Mouse (Mus musculus) cerebellum, adult 9-10 months (tissue): Measurements from ENCODE around the gene Hpd.
A peak's percentile ranks its signal among the peaks of the same experiment; 100 is the strongest.

Experiments used
- DNase-seq: peaks from one replicate; pipeline ENCODE4 v3.0.0; 2022

Gene Hpd

GRCm38 (mm10) chr5:123144746-123145590 lies 37.6 kb downstream of the Hpd start:
- DNase-seq = peak; percentile 60

GRCm38 (mm10) chr5:123143971-123144745 lies 38.4 kb downstream of the Hpd start:
- peak; percentile 60 for DNase-seq

- peak; percentile 72 for DNase-seq
Observed at GRCm38 (mm10) chr5:123143251-123143970, 39.1 kb downstream of the Hpd start.

- peak; percentile 65 for DNase-seq
Observed at GRCm38 (mm10) chr5:123142161-123143157, 40.1 kb downstream of the Hpd start, which contains the start of gene Setd1b. Gene Setd1b (plus strand): TSS chr5:123142193.

GRCm38 (mm10) chr5:123141555-123142160 lies 40.9 kb downstream of the Hpd start:
- DNase-seq = no peak

DNA sequence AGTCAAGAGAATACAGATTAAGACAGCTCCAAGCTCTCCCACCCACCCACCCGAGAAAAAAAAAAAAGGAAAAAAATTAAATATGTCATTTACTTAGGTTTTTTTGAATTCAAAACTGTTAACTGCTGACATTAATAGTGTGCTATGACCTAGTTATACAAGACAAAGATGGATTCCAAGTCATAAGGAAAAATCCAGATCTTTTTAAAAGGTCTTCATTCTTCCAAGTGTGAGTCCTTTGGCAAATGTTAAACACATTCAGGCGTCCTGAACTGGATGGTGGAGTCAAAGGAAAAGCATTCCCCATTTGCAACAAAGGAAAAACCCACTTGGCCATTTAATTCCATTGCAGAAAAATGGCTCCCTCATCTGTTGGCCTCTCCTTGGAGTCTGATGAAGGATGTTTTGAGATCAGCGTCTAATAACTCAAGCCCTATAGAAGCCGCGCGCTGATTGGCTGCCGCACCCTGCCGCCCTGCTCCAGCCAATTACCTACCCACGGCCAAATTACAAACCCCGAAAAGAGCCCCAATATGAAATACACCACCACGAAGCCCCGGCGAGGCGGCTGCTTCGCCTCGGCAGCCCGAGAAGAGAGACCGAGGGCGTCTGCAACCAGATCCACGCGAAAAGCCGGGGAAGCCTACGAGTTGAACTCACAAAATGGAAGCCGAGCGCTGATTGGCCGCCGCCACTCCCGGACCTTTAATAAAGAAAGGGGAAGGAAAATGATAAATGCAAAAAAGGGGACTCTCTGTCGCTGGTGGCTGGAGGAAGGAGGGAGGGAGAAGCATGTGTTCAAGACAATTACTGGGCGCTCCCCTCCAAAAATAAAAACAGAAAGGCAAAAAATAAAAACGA lies 41.6 kb downstream of the Hpd start:
- peak; percentile 97 for DNase-seq

- peak; percentile 69 for DNase-seq
Observed at GRCm38 (mm10) chr5:123139722-123140627, 42.6 kb downstream of the Hpd start.

DNA sequence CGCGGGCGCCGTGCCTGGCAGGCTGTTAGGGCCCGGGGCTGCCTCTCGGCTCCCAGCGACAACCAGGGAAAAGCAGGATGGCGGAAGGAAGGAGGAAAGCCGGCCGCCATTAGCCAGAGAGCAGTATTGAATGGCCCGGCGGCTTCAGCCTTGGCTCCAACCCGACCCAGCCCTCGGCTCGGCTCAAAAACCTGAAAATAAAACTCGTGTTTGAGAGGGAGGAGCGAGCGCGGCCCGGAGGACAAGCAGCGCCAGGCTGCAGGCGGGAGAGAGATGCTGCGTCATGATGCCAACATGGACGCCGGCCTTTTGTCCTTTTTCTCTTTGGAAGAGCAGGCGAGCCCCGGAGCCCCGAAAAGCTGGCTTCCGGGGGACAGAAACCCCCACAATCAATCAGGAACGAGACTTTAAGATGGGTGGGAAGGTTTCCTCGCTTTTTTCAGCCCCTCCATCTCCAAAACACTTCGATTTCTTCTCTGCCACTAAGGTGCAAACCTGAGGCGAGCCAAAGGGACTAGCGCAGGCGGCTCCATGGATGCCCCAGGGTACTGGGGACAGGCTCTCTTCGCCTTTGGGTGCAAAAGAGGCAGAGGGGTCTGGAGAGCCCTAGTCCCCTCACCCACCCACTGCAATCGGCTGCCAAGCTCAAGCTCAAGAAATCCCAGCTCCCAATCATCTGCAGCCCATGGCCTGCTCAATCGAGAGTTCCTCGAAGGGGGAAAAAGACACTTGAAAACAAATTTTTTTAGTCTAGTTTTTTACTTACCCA lies 43.4 kb downstream of the Hpd start:
- DNase-seq = peak; percentile 94

- peak; percentile 76 for DNase-seq
Observed at GRCm38 (mm10) chr5:123138230-123138911, 44.2 kb downstream of the Hpd start.

DNA sequence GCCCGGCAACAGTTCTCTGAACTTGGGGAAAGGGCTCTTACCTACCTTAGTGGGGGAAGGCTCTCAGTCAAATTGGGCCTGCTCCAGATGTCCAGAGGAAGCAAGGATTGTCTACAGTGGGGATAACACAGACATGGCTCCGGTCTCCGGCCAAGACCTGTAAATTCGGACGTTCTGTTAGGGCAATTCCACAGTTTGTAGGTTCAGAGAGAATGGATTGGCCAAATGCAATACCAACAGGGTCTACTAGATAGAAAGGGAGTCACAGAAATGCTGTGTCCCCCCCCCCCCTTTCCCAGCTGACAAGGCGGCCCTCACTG lies 44.7 kb downstream of the Hpd start:
- peak; percentile 80 for DNase-seq

- DNase-seq = no peak
Observed at GRCm38 (mm10) chr5:123137044-123137909, 45.2 kb downstream of the Hpd start.

DNA sequence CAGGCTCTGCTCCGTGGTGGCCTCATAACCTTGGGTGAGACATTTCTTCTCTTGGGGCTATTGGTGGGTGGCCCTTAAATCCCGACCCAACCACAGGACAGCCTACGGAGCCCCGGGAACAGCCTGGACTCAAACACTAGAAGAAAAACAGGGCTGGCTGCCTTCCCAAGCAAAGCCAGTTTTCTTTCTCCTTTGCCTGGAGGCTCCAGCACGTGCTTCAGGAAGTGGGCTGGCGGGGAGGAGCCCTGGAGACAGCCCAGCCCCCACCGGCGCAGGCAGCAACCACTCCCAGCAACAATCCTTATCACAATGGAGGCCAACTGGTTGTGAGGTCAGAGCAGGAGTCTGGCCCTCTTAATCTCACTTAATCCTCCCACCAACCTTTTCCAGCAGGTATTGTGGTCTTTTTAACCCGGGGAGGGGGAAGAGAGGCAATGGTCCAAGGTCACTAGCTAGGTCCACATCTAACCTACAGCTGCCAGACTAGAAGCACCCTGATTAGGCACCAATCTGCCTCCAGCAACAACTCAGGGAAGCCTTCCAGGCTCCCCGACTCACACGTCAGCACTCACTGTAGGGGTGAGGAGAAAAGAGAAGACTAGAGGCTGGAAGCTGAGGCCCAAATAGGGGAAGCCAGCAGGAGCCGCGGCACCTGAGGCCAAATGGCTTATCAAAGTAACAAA lies 46.0 kb downstream of the Hpd start:
- DNase-seq = peak; percentile 78

GRCm38 (mm10) chr5:123135471-123136360 lies 46.8 kb downstream of the Hpd start:
- DNase-seq = peak; percentile 83

DNA sequence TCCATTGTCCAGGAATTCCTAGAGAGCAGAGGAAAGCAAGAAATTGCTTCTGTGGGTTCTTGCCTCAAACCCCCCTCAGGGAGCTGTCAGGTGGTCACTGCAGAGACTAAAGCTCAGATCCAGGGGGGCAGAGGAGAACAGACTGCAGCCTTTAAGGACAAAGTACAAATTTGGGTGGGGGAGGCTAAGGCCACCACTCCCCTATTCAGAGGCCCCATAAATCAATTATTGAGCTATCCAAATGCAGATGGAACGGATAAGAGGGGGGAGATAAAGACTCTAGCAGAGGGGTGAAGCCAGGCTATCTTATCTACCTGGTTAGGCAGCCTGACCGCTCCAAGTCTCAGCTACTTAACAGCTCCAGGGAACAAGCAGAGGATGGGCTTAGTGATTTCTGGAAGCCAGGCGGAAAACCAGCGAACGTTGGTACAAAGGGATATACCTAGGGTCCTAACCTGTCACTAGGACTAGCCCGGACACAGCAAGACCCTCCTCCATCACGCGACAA lies 47.6 kb downstream of the Hpd start:
- no peak for DNase-seq
